Mouse (Mus musculus) monocyte, adult 2 months (primary cell): ENCODE data around the gene Hic2.
A peak's percentile ranks its signal among the peaks of the same experiment; 100 is the strongest.

Experiments
- DNase-seq, 2 experiments: peaks; one replicate each; pipeline ENCODE4 v3.0.0; 2022; ENCODE audit warnings: low spot score in 2 of 2, low read depth in 1 of 2

Gene Hic2

GRCm38 (mm10) chr16:17275721-17276120 lies 42.3 kb downstream of the Hic2 start, which contains the start of gene Tmem191c:
Gene Tmem191c, plus strand, starts transcription at chr16:17276077.
- DNase-seq, result no peak

DNA sequence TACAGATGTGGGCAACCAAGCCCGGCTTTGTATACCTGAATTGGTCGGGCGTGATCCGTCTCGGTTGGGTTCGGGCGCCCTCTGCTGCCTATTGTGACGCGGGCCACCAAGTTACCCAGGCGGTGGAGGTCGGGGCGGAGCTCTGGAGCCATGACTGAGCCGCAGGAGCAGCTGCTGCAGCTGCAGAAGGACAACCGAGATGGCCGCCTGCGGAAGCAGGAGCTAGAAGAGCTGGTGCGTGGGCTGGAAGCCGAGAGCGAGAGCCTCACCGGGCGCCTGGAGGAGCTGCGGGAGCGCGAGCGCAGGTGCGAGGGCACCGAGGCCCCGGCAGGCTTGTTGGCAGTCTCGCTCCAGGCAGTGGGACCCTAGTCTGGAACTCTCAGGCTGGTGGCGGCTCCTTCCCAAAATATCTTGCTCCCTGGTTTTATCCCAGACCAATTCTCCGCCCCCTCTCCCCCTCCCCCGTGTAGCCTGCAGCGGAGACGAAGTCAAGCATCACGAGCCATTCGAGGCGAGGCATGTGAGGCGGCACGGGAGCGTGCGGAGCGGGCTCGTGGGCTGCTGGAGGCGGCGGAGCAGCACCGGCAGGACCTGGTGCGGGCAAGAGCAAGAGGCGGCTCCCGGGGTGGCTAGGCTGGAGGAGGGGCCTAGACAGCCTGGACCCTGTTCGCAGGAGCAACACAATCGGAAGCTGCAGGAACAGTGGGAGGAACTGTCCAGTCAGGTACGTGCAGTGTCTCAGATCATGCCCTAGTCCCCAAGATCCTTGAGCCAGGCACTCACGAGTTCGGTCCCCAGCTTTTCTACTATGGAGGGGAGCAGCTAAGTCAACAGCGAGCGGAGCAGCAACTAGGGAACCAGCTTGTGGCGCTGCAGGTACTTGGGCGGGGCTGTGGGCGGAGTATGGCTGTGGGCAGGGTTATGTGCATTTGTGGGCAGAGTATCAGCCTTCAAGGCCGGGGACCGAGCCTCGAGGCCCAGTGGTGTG lies 43.1 kb downstream of the Hic2 start:
- peak; percentile 70 to 83 for DNase-seq

- no peak for DNase-seq
Measured at GRCm38 (mm10) chr16:17277342-17278211, 44.2 kb downstream of the Hic2 start.

DNA sequence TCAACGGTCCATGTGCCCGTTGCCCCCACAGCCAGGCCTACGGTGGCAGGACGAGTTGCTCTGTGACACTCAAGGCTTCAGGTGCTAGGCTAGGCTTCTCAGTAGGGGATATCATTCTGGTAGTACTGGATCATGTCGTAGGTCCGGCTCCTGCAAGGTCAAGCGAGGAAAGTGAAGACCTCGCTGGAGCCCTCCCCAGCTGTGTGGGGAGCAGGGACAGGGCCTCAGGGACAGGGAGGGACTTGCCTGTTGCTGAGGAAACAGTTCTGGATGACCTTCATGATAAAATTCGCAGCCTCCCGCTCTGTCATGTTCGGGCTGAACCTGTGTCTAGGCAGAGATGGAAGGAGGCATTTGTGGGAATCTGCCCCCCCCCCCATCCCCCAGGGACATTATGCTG lies 47.1 kb downstream of the Hic2 start:
- no peak for DNase-seq

- DNase-seq, result no peak
Measured at GRCm38 (mm10) chr16:17283151-17283550, 49.8 kb downstream of the Hic2 start.

DNA sequence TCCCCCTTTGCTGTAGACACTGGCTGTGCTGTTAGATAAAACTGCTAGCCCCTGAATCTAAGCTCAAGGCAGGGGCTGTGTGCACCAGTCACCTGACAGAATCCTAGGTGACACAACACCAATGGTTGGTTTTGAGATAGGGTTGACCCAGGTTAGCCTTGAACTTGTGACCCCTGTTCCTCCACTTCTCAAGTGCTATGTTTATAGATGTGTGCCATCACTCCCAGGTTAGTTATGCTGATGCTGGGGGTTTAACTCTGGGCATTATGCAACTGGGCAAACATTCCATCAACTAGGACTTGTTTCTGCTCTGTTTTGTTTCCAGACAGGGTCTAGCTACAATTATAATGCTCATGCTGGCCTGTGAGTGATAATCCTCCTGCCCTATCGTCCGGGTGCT lies 53.7 kb downstream of the Hic2 start:
- DNase-seq, result no peak

DNA sequence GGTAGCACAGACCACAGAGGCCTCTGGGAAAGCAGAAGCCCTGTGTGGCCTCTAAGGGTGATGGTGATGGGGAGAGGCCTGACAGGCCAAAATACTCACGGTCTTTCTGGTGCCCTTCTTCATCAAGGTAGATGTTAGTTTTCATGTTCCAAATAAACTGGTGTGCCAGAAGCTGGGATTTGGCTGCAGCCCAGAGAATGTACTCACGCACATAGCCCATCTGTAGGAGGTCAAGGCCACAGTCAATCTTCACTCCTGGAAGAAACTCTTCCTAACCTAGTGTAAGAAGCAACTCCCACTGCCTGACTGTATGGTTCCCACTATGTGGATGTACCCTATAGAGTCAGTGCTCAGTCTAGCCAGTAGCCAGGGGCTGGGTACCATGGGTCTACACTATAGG lies 57.6 kb downstream of the Hic2 start:
- DNase-seq, result no peak

GRCm38 (mm10) chr16:17292751-17293150 lies 59.4 kb downstream of the Hic2 start:
- peak; percentile 50 to 68 for DNase-seq

DNA sequence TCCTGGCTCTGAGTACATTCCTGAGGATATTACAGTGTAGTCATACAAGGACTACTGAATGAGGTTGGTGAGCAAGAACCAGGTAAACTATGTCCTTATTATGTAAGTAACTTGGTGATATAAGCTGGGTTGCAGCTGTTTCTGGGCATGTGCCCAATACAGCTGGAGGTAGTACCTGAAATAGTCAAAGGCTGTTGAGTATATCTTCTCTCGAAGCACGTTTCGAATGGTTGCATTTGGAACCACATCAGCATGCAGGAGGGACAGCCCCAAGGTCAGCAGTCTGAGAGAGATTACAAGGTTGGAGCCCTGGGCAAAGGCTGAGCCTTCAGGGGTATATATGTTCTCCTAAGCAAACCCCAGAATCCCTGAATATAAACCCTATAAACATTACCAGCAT lies 67.4 kb downstream of the Hic2 start:
- no peak for DNase-seq

DNA sequence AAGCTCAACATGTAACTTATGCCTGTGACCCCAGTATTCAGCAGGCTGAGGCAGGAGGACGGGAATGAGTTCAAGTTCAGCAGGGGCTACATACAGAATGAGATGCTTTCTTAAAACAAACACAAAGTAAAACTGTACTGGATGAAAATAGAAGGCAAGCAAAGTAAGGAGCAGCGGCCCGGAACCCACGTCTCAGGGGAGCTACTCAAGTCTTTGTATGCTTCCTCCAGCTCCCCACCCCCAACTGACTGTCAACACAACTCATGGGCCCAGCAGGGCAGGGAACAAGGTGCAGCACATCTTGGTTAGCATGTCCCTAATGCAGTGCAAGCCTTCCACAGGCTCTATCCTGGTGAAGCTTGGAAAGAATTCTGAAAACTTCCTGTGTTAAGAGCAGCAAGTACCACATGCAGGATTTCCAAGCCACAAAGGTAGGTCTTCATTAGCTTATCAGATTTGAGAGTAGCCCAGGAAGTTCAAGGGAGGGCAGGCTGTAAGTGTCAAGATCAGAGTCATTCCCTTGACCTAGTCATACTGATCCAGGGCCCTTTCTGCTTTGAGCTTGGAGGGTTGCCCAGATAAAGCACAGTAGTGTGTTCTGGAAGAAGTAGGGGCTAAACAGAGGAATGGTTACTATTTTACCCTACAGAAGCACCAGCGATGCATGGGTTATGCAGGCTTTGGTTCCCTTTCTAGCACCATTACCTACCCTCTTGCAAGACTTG lies 70.3 kb downstream of the Hic2 start:
- no peak for DNase-seq

GRCm38 (mm10) chr16:17307461-17307860 lies 74.1 kb downstream of the Hic2 start:
- DNase-seq, result no peak

GRCm38 (mm10) chr16:17309036-17309435 lies 75.7 kb downstream of the Hic2 start:
- no peak for DNase-seq

- no peak for DNase-seq
Measured at GRCm38 (mm10) chr16:17312531-17312930, 79.2 kb downstream of the Hic2 start.
